Mouse (Mus musculus) kidney, postnatal 0 days (tissue): ENCODE data around the gene Olfr918. TPM values are rescaled to one million over a fixed set of nuclear protein-coding genes. Genes with fewer than 3 reads are reported as not detected.
A peak's percentile ranks its signal among the peaks of the same experiment; 100 is the strongest.

Experiments
- ATAC-seq: fragments of 200-750 bp; cut with Nextera tagmentation; replicated peaks from 2 replicates; pipeline ENCODE4 v1.8.0; 2017; ENCODE audit warnings: low read depth, moderate number of reproducible peaks, moderate TSS enrichment, moderate library complexity; ENCODE audit not compliant: low FRiP score
- DNase-seq: peaks from one replicate; pipeline ENCODE4 v3.0.0-alpha.2; 2016; ENCODE audit warnings: low spot score
- H3K27ac ChIP-seq: fragments of 300-500 bp; sonication (generic); 2 replicates; pipeline ENCODE4 v1.5.1; 2014; ENCODE audit warnings: mild to moderate bottlenecking
- H3K27me3 ChIP-seq: fragments of 300-500 bp; sonication (generic); 2 replicates; pipeline ENCODE4 v1.6.1; 2014; ENCODE audit warnings: low read length, mixed read lengths; ENCODE audit not compliant: insufficient read depth
- H3K36me3 ChIP-seq: fragments of 300-500 bp; sonication (generic); 2 replicates; pipeline ENCODE4 v1.6.1; 2014; ENCODE audit warnings: low read length, mixed read lengths; ENCODE audit not compliant: insufficient read depth
- H3K4me1 ChIP-seq: fragments of 300-500 bp; sonication (generic); replicated peaks from 2 replicates; pipeline ENCODE4 v1.6.1; 2014; ENCODE audit warnings: antibody characterized with exemption, low read length, mixed read lengths; ENCODE audit not compliant: insufficient read depth
- H3K4me2 ChIP-seq: fragments of 300-500 bp; sonication (generic); 2 replicates; pipeline ENCODE4 v1.6.1; 2014; ENCODE audit warnings: mild to moderate bottlenecking, low read length, moderate library complexity, mixed read lengths
- H3K4me3 ChIP-seq: fragments of 300-500 bp; sonication (generic); replicated peaks from 2 replicates; pipeline ENCODE4 v1.5.1; 2014; ENCODE audit warnings: low read depth, low read length
- H3K9ac ChIP-seq: fragments of 300-500 bp; sonication (generic); 2 replicates; pipeline ENCODE4 v1.6.1; 2014; ENCODE audit warnings: low read depth, low read length
- H3K9me3 ChIP-seq: fragments of 300-500 bp; sonication (generic); replicated peaks from 2 replicates; pipeline ENCODE4 v1.6.1; 2016; ENCODE audit warnings: low read length, inconsistent platforms, mixed read lengths
- CTCF ChIP-seq: IDR thresholded peaks from 2 replicates; pipeline ENCODE4 v1.5.1; 2016; ENCODE audit warnings: antibody characterized with exemption, low read depth, mild to moderate bottlenecking, moderate library complexity
- WGBS: fragments of 180-500 bp; shearing (Covaris S2); extraction: QIAGEN DNeasy Blood & Tissue Kit; methylation state at CpG from one replicate; pipeline ENCODE4 v1.1.7; 2014; 5-methylcytosine and 5-hydroxymethylcytosine counted together
- polyA plus RNA-seq: library from polyadenylated mRNA; unstranded; fragments of >200 nt; fragmentation: Nextera tagmentation; extraction: Ambion mirVana; gene quantifications from 2 replicates; pipeline ENCODE4 v1.2.1, GENCODE M21; 2015

Olfr918 gene
- not detected in 2 replicates for polyA plus RNA-seq

- H3K9ac ChIP-seq, result no peak within 1 kb of the TSS
- no peak within 1 kb of the TSS for H3K4me2 ChIP-seq
- no peak within 1 kb of the TSS for H3K4me3 ChIP-seq
- DNase-seq, result no peak
- ATAC-seq, result no peak
- no peaks in the 10 kb centered on the region for H3K27me3 ChIP-seq
- H3K9me3 ChIP-seq, result no peaks in the 10 kb centered on the region
- no peaks in the 10 kb centered on the region for H3K36me3 ChIP-seq
- WGBS, result 81% methylated on average over 2 of the region's 2 CpGs
- no peaks in the 10 kb centered on the region for H3K4me1 ChIP-seq
- no peak within 1 kb of the TSS for H3K27ac ChIP-seq
- no peak for TF ChIP-seq CTCF
Observed at GRCm38 (mm10) chr9:38674501-38674900, at the start of gene Olfr918. Gene Olfr918 (minus strand): TSS chr9:38674601.

- 97% methylated on average over 1 of the region's 1 CpGs for WGBS
- no peak overlapping the region for H3K4me3 ChIP-seq
- ATAC-seq, result no peak
- no peak overlapping the region for H3K27ac ChIP-seq
- H3K9me3 ChIP-seq, result no peaks in the 10 kb centered on the region
- peaks cover 6% of the 10 kb centered on the region; the same call in 1 of the 2 replicates for H3K4me1 ChIP-seq
- no peak for DNase-seq
- no peak overlapping the region for H3K4me2 ChIP-seq
- peaks cover 31% of the 10 kb centered on the region for H3K36me3 ChIP-seq
- H3K9ac ChIP-seq, result no peak overlapping the region
- H3K27me3 ChIP-seq, result no peaks in the 10 kb centered on the region
- no peak for TF ChIP-seq CTCF
Observed at GRCm38 (mm10) chr9:38724044-38724443, 49.6 kb upstream of the Olfr918 start.

GRCm38 (mm10) chr9:38718927-38719441, 44.6 kb upstream of the Olfr918 start:
- DNase-seq, result peak; percentile 59

GRCm38 (mm10) chr9:38718102-38718501, 43.7 kb upstream of the Olfr918 start, which contains the start of gene Vwa5a:
Gene Vwa5a (plus strand): TSS chr9:38718268.
- ATAC-seq (peak; percentile 79), DNase-seq (peak; percentile 97)
- no peak for TF ChIP-seq CTCF
- H3K27ac ChIP-seq, result peak within 1 kb of the TSS; percentile 89
- H3K4me1 ChIP-seq, result peaks cover 6% of the 10 kb centered on the region; the same call in 1 of the 2 replicates
- 0 out of 2 replicates have a peak, but pooled peaks cover 3% of the 10 kb centered on the region for H3K36me3 ChIP-seq
- H3K4me2 ChIP-seq, result peak within 1 kb of the TSS; percentile 71
- H3K4me3 ChIP-seq, result peak within 1 kb of the TSS; percentile 76
- H3K27me3 ChIP-seq, result no peaks in the 10 kb centered on the region
- H3K9me3 ChIP-seq, result no peaks in the 10 kb centered on the region
- WGBS, result under 1% methylated on average over 4 of the region's 4 CpGs
- H3K9ac ChIP-seq, result peak within 1 kb of the TSS; percentile 62

More at GRCm38 (mm10) chr9:38718927-38719441, 44.6 kb upstream of the Olfr918 start:
- Histone ChIP-seq H3K9me3 (no peaks in the 10 kb centered on the region), H3K4me1 (peaks cover 6% of the 10 kb centered on the region; the same call in 1 of the 2 replicates), H3K4me3 (peak overlapping the region; percentile 76), H3K9ac (peak overlapping the region; percentile 62), H3K36me3 (0 out of 2 replicates have a peak, but pooled peaks cover 5% of the 10 kb centered on the region), H3K27me3 (no peaks in the 10 kb centered on the region), H3K4me2 (peak overlapping the region; percentile 71), H3K27ac (peak overlapping the region; percentile 89)
- 2% methylated on average over 3 of the region's 3 CpGs for WGBS
- peak; percentile 83 for ATAC-seq
- no peak for TF ChIP-seq CTCF

- ATAC-seq (no peak), DNase-seq (no peak)
- H3K27ac ChIP-seq, result no peak overlapping the region
- no peaks in the 10 kb centered on the region for H3K4me1 ChIP-seq
- H3K27me3 ChIP-seq, result no peaks in the 10 kb centered on the region
- TF ChIP-seq CTCF, result no peak
- H3K36me3 ChIP-seq, result no peaks in the 10 kb centered on the region
- H3K9ac ChIP-seq, result no peak overlapping the region
- H3K4me2 ChIP-seq, result no peak overlapping the region
- H3K4me3 ChIP-seq, result no peak overlapping the region
- WGBS, result 86% methylated on average over 2 of the region's 2 CpGs
- no peaks in the 10 kb centered on the region for H3K9me3 ChIP-seq
Observed at GRCm38 (mm10) chr9:38672887-38673286, 1.5 kb downstream of the Olfr918 start.

GRCm38 (mm10) chr9:38665742-38666141, 8.7 kb downstream of the Olfr918 start, which contains the start of gene Olfr917:
Gene Olfr917 (minus strand): TSS chr9:38665842.
- no peak within 1 kb of the TSS for H3K9ac ChIP-seq
- no peaks in the 10 kb centered on the region for H3K4me1 ChIP-seq
- 88% methylated on average over 1 of the region's 1 CpGs for WGBS
- DNase-seq, result no peak
- no peak within 1 kb of the TSS for H3K4me3 ChIP-seq
- TF ChIP-seq CTCF, result no peak
- no peak within 1 kb of the TSS for H3K27ac ChIP-seq
- no peaks in the 10 kb centered on the region for H3K27me3 ChIP-seq
- H3K36me3 ChIP-seq, result no peaks in the 10 kb centered on the region
- H3K9me3 ChIP-seq, result no peaks in the 10 kb centered on the region
- no peak for ATAC-seq
- H3K4me2 ChIP-seq, result no peak within 1 kb of the TSS

GRCm38 (mm10) chr9:38659775-38660174, 14.6 kb downstream of the Olfr918 start, which contains the start of gene Olfr916:
Gene Olfr916 (minus strand): TSS chr9:38659875.
- DNase-seq (no peak), ATAC-seq (no peak)
- no peaks in the 10 kb centered on the region for H3K4me1 ChIP-seq
- 80% methylated on average over 1 of the region's 1 CpGs for WGBS
- H3K4me2 ChIP-seq, result no peak within 1 kb of the TSS
- H3K36me3 ChIP-seq, result no peaks in the 10 kb centered on the region
- no peak for TF ChIP-seq CTCF
- no peaks in the 10 kb centered on the region for H3K27me3 ChIP-seq
- no peak within 1 kb of the TSS for H3K4me3 ChIP-seq
- no peaks in the 10 kb centered on the region for H3K9me3 ChIP-seq
- H3K27ac ChIP-seq, result no peak within 1 kb of the TSS
- H3K9ac ChIP-seq, result no peak within 1 kb of the TSS
